Mouse (Mus musculus) midbrain, embryonic 11.5 days (tissue): ENCODE results near the gene F10. TPM values are rescaled to one million over a fixed set of nuclear protein-coding genes. Genes with fewer than 3 reads are reported as not detected.

Source experiments
- ATAC-seq: fragments of 200-750 bp; cut with Nextera tagmentation; 2 replicates; pipeline ENCODE4 v1.8.0; 2017; ENCODE audit warnings: moderate TSS enrichment, moderate library complexity; ENCODE audit not compliant: low FRiP score
- DNase-seq: peaks from one replicate; pipeline ENCODE4 v3.0.0; 2015; ENCODE audit warnings: low spot score; ENCODE audit errors: missing footprints
- H3K27ac ChIP-seq: fragments of 300-500 bp; sonication (generic); 2 replicates; pipeline ENCODE4 v1.5.1; 2014; ENCODE audit warnings: low read depth, low read length
- H3K27me3 ChIP-seq: fragments of 300-500 bp; sonication (generic); 2 replicates; pipeline ENCODE4 v1.6.1; 2014; ENCODE audit warnings: mild to moderate bottlenecking, low read length, moderate library complexity, mixed read lengths; ENCODE audit not compliant: control insufficient read depth, insufficient read depth
- H3K36me3 ChIP-seq: fragments of 300-500 bp; sonication (generic); 2 replicates; pipeline ENCODE4 v1.6.1; 2014; ENCODE audit warnings: mild to moderate bottlenecking, low read length, moderate library complexity, mixed read lengths; ENCODE audit not compliant: control insufficient read depth, insufficient read depth
- H3K4me1 ChIP-seq: fragments of 300-500 bp; sonication (generic); 2 replicates; pipeline ENCODE4 v1.6.1; 2014; ENCODE audit warnings: low read length; ENCODE audit not compliant: control insufficient read depth, insufficient read depth
- H3K4me2 ChIP-seq: fragments of 300-500 bp; sonication (generic); 2 replicates; pipeline ENCODE4 v1.6.1; 2014; ENCODE audit warnings: mild to moderate bottlenecking, moderate library complexity
- H3K4me3 ChIP-seq: fragments of 300-500 bp; sonication (generic); 2 replicates; pipeline ENCODE4 v1.5.1; 2014; ENCODE audit warnings: low read depth, low read length
- H3K9ac ChIP-seq: fragments of 300-500 bp; sonication (generic); 2 replicates; pipeline ENCODE4 v1.6.1; 2014; ENCODE audit warnings: low read length
- H3K9me3 ChIP-seq: fragments of 300-500 bp; sonication (generic); 2 replicates; pipeline ENCODE4 v1.6.1; 2016; ENCODE audit warnings: low read length; ENCODE audit not compliant: control insufficient read depth
- WGBS: fragments of 180-500 bp; shearing (Covaris S2); extraction: QIAGEN DNeasy Blood & Tissue Kit; methylation state at CpG from one replicate; pipeline ENCODE4 v1.1.7; 2014; 5-methylcytosine and 5-hydroxymethylcytosine counted together
- polyA plus RNA-seq: library from polyadenylated mRNA; unstranded; fragments of >200 nt; fragmentation: Nextera tagmentation; extraction: Ambion mirVana; gene quantifications from 2 replicates; pipeline ENCODE4 v1.2.1, GENCODE M21; 2014

F10 gene
- polyA plus RNA-seq, result 0.78 and 0.80 TPM in 2 replicates

GRCm38 (mm10) chr8:13037015-13037414 is at the start of gene F10:
Gene F10, plus strand, starts transcription at chr8:13037308.
- H3K4me1 ChIP-seq, result no peaks in the 10 kb centered on the region
- 82% methylated on average over 7 of the region's 7 CpGs for WGBS
- H3K9me3 ChIP-seq, result no peaks in the 10 kb centered on the region
- no peak within 1 kb of the TSS for H3K27ac ChIP-seq
- DNase-seq (no peak), ATAC-seq (no peak)
- H3K27me3 ChIP-seq, result no peaks in the 10 kb centered on the region
- no peak within 1 kb of the TSS for H3K9ac ChIP-seq
- H3K36me3 ChIP-seq, result no peaks in the 10 kb centered on the region
- H3K4me2 ChIP-seq, result no peak within 1 kb of the TSS
- no peak within 1 kb of the TSS for H3K4me3 ChIP-seq

- WGBS, result 76% methylated on average over 8 of the region's 8 CpGs
- ATAC-seq (no peak), DNase-seq (no peak)
- Histone ChIP-seq H3K4me2 (no peak overlapping the region), H3K4me1 (no peaks in the 10 kb centered on the region), H3K36me3 (0 out of 2 replicates have a peak, but pooled peaks cover 4% of the 10 kb centered on the region), H3K27ac (no peak overlapping the region), H3K4me3 (no peak overlapping the region), H3K27me3 (no peaks in the 10 kb centered on the region), H3K9me3 (no peaks in the 10 kb centered on the region), H3K9ac (no peak overlapping the region)
Observed at GRCm38 (mm10) chr8:12987571-12987970, 49.5 kb upstream of the F10 start.

GRCm38 (mm10) chr8:12988722-12989430 is 48.2 kb upstream of the F10 start:
- no peaks in the 10 kb centered on the region for H3K4me1 ChIP-seq
- ATAC-seq (no peak), DNase-seq (no peak)
- H3K27me3 ChIP-seq, result no peaks in the 10 kb centered on the region
- H3K36me3 ChIP-seq, result 0 out of 2 replicates have a peak, but pooled peaks cover 4% of the 10 kb centered on the region
- no peaks in the 10 kb centered on the region for H3K9me3 ChIP-seq
- no peak overlapping the region for H3K27ac ChIP-seq
- 86% methylated on average over 13 of the region's 13 CpGs for WGBS
- no peak overlapping the region for H3K9ac ChIP-seq
- H3K4me2 ChIP-seq, result no peak overlapping the region
- no peak overlapping the region for H3K4me3 ChIP-seq

GRCm38 (mm10) chr8:12991411-12991810 is 45.7 kb upstream of the F10 start:
- H3K36me3 ChIP-seq, result no peaks in the 10 kb centered on the region
- peak; percentile 39 for DNase-seq
- no peak overlapping the region for H3K4me2 ChIP-seq
- no peak overlapping the region for H3K9ac ChIP-seq
- H3K27ac ChIP-seq, result no peak overlapping the region
- 87% methylated on average over 10 of the region's 10 CpGs for WGBS
- no peak for ATAC-seq
- no peak overlapping the region for H3K4me3 ChIP-seq
- H3K4me1 ChIP-seq, result no peaks in the 10 kb centered on the region
- H3K9me3 ChIP-seq, result no peaks in the 10 kb centered on the region
- no peaks in the 10 kb centered on the region for H3K27me3 ChIP-seq

GRCm38 (mm10) chr8:12994468-12994867 is 42.6 kb upstream of the F10 start:
- Histone ChIP-seq H3K9me3 (no peaks in the 10 kb centered on the region), H3K9ac (no peak overlapping the region), H3K36me3 (0 out of 2 replicates have a peak, but pooled peaks cover 4% of the 10 kb centered on the region), H3K4me1 (no peaks in the 10 kb centered on the region), H3K4me3 (no peak overlapping the region), H3K27me3 (no peaks in the 10 kb centered on the region), H3K27ac (no peak overlapping the region), H3K4me2 (no peak overlapping the region)
- ATAC-seq (no peak), DNase-seq (no peak)
- 77% methylated on average over 5 of the region's 5 CpGs for WGBS

GRCm38 (mm10) chr8:12995481-12995880 is 41.6 kb upstream of the F10 start:
- no peak for ATAC-seq

GRCm38 (mm10) chr8:12996831-12997275 is 40.3 kb upstream of the F10 start:
- ATAC-seq, result no peak
- 78% methylated on average over 8 of the region's 8 CpGs for WGBS

More at GRCm38 (mm10) chr8:12995481-12995880, 41.6 kb upstream of the F10 start:
- H3K9ac ChIP-seq, result no peak overlapping the region
- H3K27me3 ChIP-seq, result no peaks in the 10 kb centered on the region
- no peaks in the 10 kb centered on the region for H3K9me3 ChIP-seq
- DNase-seq, result no peak
- no peak overlapping the region for H3K4me2 ChIP-seq
- 87% methylated on average over 5 of the region's 5 CpGs for WGBS
- no peak overlapping the region for H3K27ac ChIP-seq
- H3K4me1 ChIP-seq, result no peaks in the 10 kb centered on the region
- H3K36me3 ChIP-seq, result 0 out of 2 replicates have a peak, but pooled peaks cover 4% of the 10 kb centered on the region
- no peak overlapping the region for H3K4me3 ChIP-seq

GRCm38 (mm10) chr8:12998331-12998730 is 38.8 kb upstream of the F10 start:
- DNase-seq (no peak), ATAC-seq (no peak)
- Histone ChIP-seq H3K9me3 (no peaks in the 10 kb centered on the region), H3K4me1 (no peaks in the 10 kb centered on the region), H3K9ac (no peak overlapping the region), H3K27me3 (no peaks in the 10 kb centered on the region), H3K4me3 (no peak overlapping the region), H3K36me3 (peaks cover 4% of the 10 kb centered on the region; the same call in 1 of the 2 replicates), H3K4me2 (no peak overlapping the region), H3K27ac (no peak overlapping the region)
- WGBS, result 93% methylated on average over 8 of the region's 8 CpGs

More at GRCm38 (mm10) chr8:12996831-12997275, 40.3 kb upstream of the F10 start:
- Histone ChIP-seq H3K4me2 (no peak overlapping the region), H3K9me3 (no peaks in the 10 kb centered on the region), H3K27ac (no peak overlapping the region), H3K36me3 (peaks cover 4% of the 10 kb centered on the region; the same call in 1 of the 2 replicates), H3K27me3 (no peaks in the 10 kb centered on the region), H3K4me3 (no peak overlapping the region), H3K9ac (no peak overlapping the region), H3K4me1 (no peaks in the 10 kb centered on the region)
- no peak for DNase-seq

GRCm38 (mm10) chr8:12999793-13000192 is 37.3 kb upstream of the F10 start:
- 84% methylated on average over 9 of the region's 9 CpGs for WGBS
- H3K4me3 ChIP-seq, result no peak overlapping the region
- ATAC-seq, result no peak
- no peak overlapping the region for H3K27ac ChIP-seq
- peaks cover 12% of the 10 kb centered on the region; the same call in 1 of the 2 replicates for H3K36me3 ChIP-seq
- H3K4me1 ChIP-seq, result no peaks in the 10 kb centered on the region
- no peaks in the 10 kb centered on the region for H3K9me3 ChIP-seq
- no peak overlapping the region for H3K9ac ChIP-seq
- no peaks in the 10 kb centered on the region for H3K27me3 ChIP-seq
- DNase-seq, result no peak
- no peak overlapping the region for H3K4me2 ChIP-seq
